Mouse (Mus musculus) midbrain, embryonic 11.5 days (tissue): ENCODE results near the gene Gm14440. TPM values are rescaled to one million over a fixed set of nuclear protein-coding genes. Genes with fewer than 3 reads are reported as not detected.
"Not testable (repeated sequence)": the region's sequence is repeated elsewhere in the genome, so short reads cannot be mapped to it uniquely, and the experiment has no call there.

Experiments
- ATAC-seq: fragments of 200-750 bp; cut with Nextera tagmentation; 2 replicates; pipeline ENCODE4 v1.8.0; 2017; ENCODE audit warnings: moderate TSS enrichment, moderate library complexity; ENCODE audit not compliant: low FRiP score
- DNase-seq: peaks from one replicate; pipeline ENCODE4 v3.0.0; 2015; ENCODE audit warnings: low spot score; ENCODE audit errors: missing footprints
- H3K27ac ChIP-seq: fragments of 300-500 bp; sonication (generic); 2 replicates; pipeline ENCODE4 v1.5.1; 2014; ENCODE audit warnings: low read depth, low read length
- H3K27me3 ChIP-seq: fragments of 300-500 bp; sonication (generic); 2 replicates; pipeline ENCODE4 v1.6.1; 2014; ENCODE audit warnings: mild to moderate bottlenecking, low read length, moderate library complexity, mixed read lengths; ENCODE audit not compliant: control insufficient read depth, insufficient read depth
- H3K36me3 ChIP-seq: fragments of 300-500 bp; sonication (generic); 2 replicates; pipeline ENCODE4 v1.6.1; 2014; ENCODE audit warnings: mild to moderate bottlenecking, low read length, moderate library complexity, mixed read lengths; ENCODE audit not compliant: control insufficient read depth, insufficient read depth
- H3K4me1 ChIP-seq: fragments of 300-500 bp; sonication (generic); 2 replicates; pipeline ENCODE4 v1.6.1; 2014; ENCODE audit warnings: low read length; ENCODE audit not compliant: control insufficient read depth, insufficient read depth
- H3K4me2 ChIP-seq: fragments of 300-500 bp; sonication (generic); 2 replicates; pipeline ENCODE4 v1.6.1; 2014; ENCODE audit warnings: mild to moderate bottlenecking, moderate library complexity
- H3K4me3 ChIP-seq: fragments of 300-500 bp; sonication (generic); 2 replicates; pipeline ENCODE4 v1.5.1; 2014; ENCODE audit warnings: low read depth, low read length
- H3K9ac ChIP-seq: fragments of 300-500 bp; sonication (generic); 2 replicates; pipeline ENCODE4 v1.6.1; 2014; ENCODE audit warnings: low read length
- H3K9me3 ChIP-seq: fragments of 300-500 bp; sonication (generic); 2 replicates; pipeline ENCODE4 v1.6.1; 2016; ENCODE audit warnings: low read length; ENCODE audit not compliant: control insufficient read depth
- WGBS: fragments of 180-500 bp; shearing (Covaris S2); extraction: QIAGEN DNeasy Blood & Tissue Kit; methylation state at CpG from one replicate; pipeline ENCODE4 v1.1.7; 2014; 5-methylcytosine and 5-hydroxymethylcytosine counted together
- polyA plus RNA-seq: library from polyadenylated mRNA; unstranded; fragments of >200 nt; fragmentation: Nextera tagmentation; extraction: Ambion mirVana; gene quantifications from 2 replicates; pipeline ENCODE4 v1.2.1, GENCODE M21; 2014

Gene Gm14440
- polyA plus RNA-seq = 2.1 and 5.2 TPM in 2 replicates

GRCm38 (mm10) chr2:175274825-175275224 lies at the start of gene Gm14440:
Gene Gm14440 (plus strand): TSS chr2:175275125.
- not testable (repeated sequence) for ATAC-seq, H3K27me3 ChIP-seq, H3K9ac ChIP-seq, H3K27ac ChIP-seq, H3K36me3 ChIP-seq, H3K4me1 ChIP-seq, H3K4me2 ChIP-seq, H3K9me3 ChIP-seq, H3K4me3 ChIP-seq, DNase-seq
- no CpG with 5 or more reads among the region's 6 CpGs for WGBS

Other genes starting within 250 kb of the Gm14440 start
- 1.7 TPM in 1 of 2 replicates, not detected in the other for gene Gm14393, start 207.3 kb upstream of the Gm14440 start, polyA plus RNA-seq
- gene Gm14399, start 133.1 kb upstream of the Gm14440 start, polyA plus RNA-seq = 5.9 and 9.0 TPM in 2 replicates
- 0.66 and 0.81 TPM in 2 replicates for gene Gm14443, start 99.3 kb upstream of the Gm14440 start, polyA plus RNA-seq
- gene Gm14391, start 68.2 kb upstream of the Gm14440 start, polyA plus RNA-seq = 5.0 and 7.0 TPM in 2 replicates
- 26.0 and 28.2 TPM in 2 replicates for gene Gm4631, start 63.1 kb downstream of the Gm14440 start, polyA plus RNA-seq
- 7.1 and 7.9 TPM in 2 replicates for gene Zfp968, start 97.3 kb downstream of the Gm14440 start, polyA plus RNA-seq
- 11.1 and 11.2 TPM in 2 replicates for gene Gm4724, start 160.7 kb downstream of the Gm14440 start, polyA plus RNA-seq
- 8.0 and 8.2 TPM in 2 replicates for gene Zfp965, start 194.9 kb downstream of the Gm14440 start, polyA plus RNA-seq